Mouse (Mus musculus): Measurements from ENCODE around the gene Lrp2.

GRCm38 (mm10) chr2:69546823-69547222 is 39.0 kb downstream of the Lrp2 start:
- TF ChIP-seq GATA1 (IDR thresholded peaks at IDR 0.05; ENCODE audit: borderline replicate concordance, low read length) (no peak), GATA2 (IDR thresholded peaks at IDR 0.05; ENCODE audit: borderline replicate concordance, low read depth, low read length) (no peak), CTCF (IDR thresholded peaks at IDR 0.05; ENCODE audit: low read depth, low read length) (no peak)
